Mouse (Mus musculus) v-Abl transformed pro-B cells (cell line): ENCODE results near the gene Srcap.

ENCODE experiments used
- in situ Hi-C, 2 experiments: fragments of 400-800 bp; cut with MboI; formaldehyde crosslinking; loops; one replicate each; pipeline ENCODE4 v1.15.1; 2025; ENCODE audit not compliant: unreplicated experiment in 2 of 2

Gene Srcap

GRCm38 (mm10) chr7:127561340-127561858 is 49.6 kb downstream of the Srcap start, which contains the start of gene Tmem265:
Gene Tmem265 (plus strand): TSS chr7:127561390.
- in situ Hi-C loops, result no loop called here

- in situ Hi-C loops, result no loop called here
Measured at GRCm38 (mm10) chr7:127564381-127565150, 52.8 kb downstream of the Srcap start.

- in situ Hi-C loops, result no loop called here
Measured at GRCm38 (mm10) chr7:127572895-127573471, 61.2 kb downstream of the Srcap start, which contains the start of gene Phkg2. Gene Phkg2 (plus strand): TSS chr7:127573340.

- in situ Hi-C loops, result no loop called here
Measured at GRCm38 (mm10) chr7:127573503-127574008, 61.8 kb downstream of the Srcap start.

GRCm38 (mm10) chr7:127574115-127574514 is 62.3 kb downstream of the Srcap start:
- in situ Hi-C loops, result no loop called here

GRCm38 (mm10) chr7:127583260-127583659 is 71.5 kb downstream of the Srcap start:
- in situ Hi-C loops, result no loop called here

GRCm38 (mm10) chr7:127585031-127585430 is 73.2 kb downstream of the Srcap start:
- in situ Hi-C loops, result no loop called here

GRCm38 (mm10) chr7:127586149-127586548 is 74.4 kb downstream of the Srcap start:
- in situ Hi-C loops, result no loop called here

- in situ Hi-C loops, result no loop called here
Measured at GRCm38 (mm10) chr7:127587196-127587595, 75.4 kb downstream of the Srcap start.

- in situ Hi-C loops, result no loop called here
Measured at GRCm38 (mm10) chr7:127588011-127588871, 76.5 kb downstream of the Srcap start, which contains the start of the genes Ccdc189 and Rnf40. Gene Ccdc189 (minus strand): TSS chr7:127588595. Gene Rnf40 (plus strand): TSS chr7:127588767.

- in situ Hi-C loops, result no loop called here
Measured at GRCm38 (mm10) chr7:127588901-127589300, 77.1 kb downstream of the Srcap start.

- in situ Hi-C loops, result no loop called here
Measured at GRCm38 (mm10) chr7:127589637-127590036, 77.9 kb downstream of the Srcap start.

- in situ Hi-C loops, result no loop called here
Measured at GRCm38 (mm10) chr7:127591108-127591507, 79.3 kb downstream of the Srcap start.

GRCm38 (mm10) chr7:127592575-127592974 is 80.8 kb downstream of the Srcap start:
- in situ Hi-C loops, result no loop called here

- in situ Hi-C loops, result no loop called here
Measured at GRCm38 (mm10) chr7:127596747-127597146, 85.0 kb downstream of the Srcap start.

GRCm38 (mm10) chr7:127600612-127601011 is 88.8 kb downstream of the Srcap start:
- in situ Hi-C loops, result no loop called here

GRCm38 (mm10) chr7:127601735-127602134 is 90.0 kb downstream of the Srcap start:
- in situ Hi-C loops, result no loop called here

GRCm38 (mm10) chr7:127602903-127603302 is 91.1 kb downstream of the Srcap start:
- in situ Hi-C loops, result no loop called here

- in situ Hi-C loops, result no loop called here
Measured at GRCm38 (mm10) chr7:127604256-127604655, 92.5 kb downstream of the Srcap start.

- in situ Hi-C loops, result no loop called here
Measured at GRCm38 (mm10) chr7:127607150-127607549, 95.4 kb downstream of the Srcap start.
